Mouse (Mus musculus): ENCODE measurements at regions not wholly inside any gene's neighbourhood (a gene's known extent, or its start where the extent isn't known, plus 50 kb on each side); places are given as distances from the start of the nearest gene placed in this dataset.

GRCm38 (mm10) chr13:80418480-80419183 lies 464.6 kb upstream of the Arrdc3 start:
- DNase-seq (ENCODE audit: low read depth, low spot score), result no peak

- DNase-seq (ENCODE audit: low read depth, low spot score), result no peak
These were observed 462.8 kb upstream of the Arrdc3 start for GRCm38 (mm10) chr13:80420341-80420740.

Measured in 3T3-L1 (cell line).